Mouse (Mus musculus): Measurements from ENCODE around the gene Morc4. TPM values are rescaled to one million over a fixed set of nuclear protein-coding genes. Genes with fewer than 3 reads are reported as not detected.
A peak's percentile ranks its signal among the peaks of the same experiment; 100 is the strongest.

Gene Morc4
- polyA plus RNA-seq, 1 experiment from 2014 or later: 17.1 TPM

- no peak overlapping the region for H3K4me2 ChIP-seq (ENCODE audit: low read depth, low read length)
- WGBS: 85% methylated on average over 6 of the region's 6 CpGs
- H3K27me3 ChIP-seq (ENCODE audit: control insufficient read depth, insufficient read depth, low read length): no peaks in the 10 kb centered on the region
- no peak overlapping the region for H3K27ac ChIP-seq (ENCODE audit: low read length)
- H3K4me3 ChIP-seq (ENCODE audit: low read length): no peak overlapping the region
- H3K9me3 ChIP-seq (replicated peaks; ENCODE audit: control insufficient read depth, low read length): no peaks in the 10 kb centered on the region
- no peaks in the 10 kb centered on the region for H3K4me1 ChIP-seq (ENCODE audit: control insufficient read depth, insufficient read depth, low read length)
- ATAC-seq (replicated peaks; ENCODE audit: extremely low read depth, insufficient read depth, low FRiP score): no peak
- H3K9ac ChIP-seq (ENCODE audit: low read length): no peak overlapping the region
- no peaks in the 10 kb centered on the region for H3K36me3 ChIP-seq (ENCODE audit: control insufficient read depth, insufficient read depth)
Measured at GRCm38 (mm10) chrX:139796037-139796436, 75.4 kb downstream of the Morc4 start.

DNA sequence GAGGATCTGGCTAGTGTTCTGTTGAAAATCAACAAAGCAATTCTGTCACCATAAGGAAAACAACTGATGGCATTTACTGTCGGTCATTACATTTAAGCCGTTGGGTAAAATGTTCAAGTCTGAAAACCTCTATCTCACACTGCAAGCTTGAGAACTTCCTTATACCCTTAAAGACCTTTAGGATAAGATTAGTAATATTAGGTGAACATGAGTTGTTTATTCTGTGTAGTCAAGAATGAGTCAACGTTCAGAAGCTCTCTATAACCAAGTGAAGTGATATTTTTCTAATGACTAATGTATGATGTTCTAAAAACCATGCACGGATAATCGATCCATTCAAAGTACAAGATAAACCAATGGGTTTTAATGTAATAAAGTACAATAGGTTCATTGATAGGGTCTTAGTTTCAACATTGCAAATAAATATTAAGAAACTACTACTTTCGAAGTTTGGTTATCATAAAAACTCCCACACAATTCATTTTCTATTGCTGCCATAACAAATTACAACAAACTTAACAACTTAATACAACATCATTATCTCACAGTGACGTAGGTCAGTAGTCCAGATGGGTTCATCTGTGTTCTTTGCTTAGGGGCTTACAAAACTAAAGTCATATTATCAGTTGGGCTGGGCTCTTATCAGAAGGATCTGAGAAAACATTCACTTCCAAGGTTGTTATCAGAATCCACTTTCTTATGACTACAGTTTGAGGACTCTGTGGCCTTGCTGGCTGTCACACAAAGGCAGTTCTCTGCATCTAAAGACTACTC, 77.2 kb downstream of the Morc4 start:
- no peak overlapping the region for H3K4me3 ChIP-seq (ENCODE audit: low read length)
- H3K9me3 ChIP-seq (replicated peaks; ENCODE audit: control insufficient read depth, low read length): no peaks in the 10 kb centered on the region
- no peaks in the 10 kb centered on the region for H3K4me1 ChIP-seq (ENCODE audit: control insufficient read depth, insufficient read depth, low read length)
- 80% methylated on average over 7 of the region's 7 CpGs for WGBS
- H3K27ac ChIP-seq (ENCODE audit: low read length): no peak overlapping the region
- H3K9ac ChIP-seq (ENCODE audit: low read length): no peak overlapping the region
- no peaks in the 10 kb centered on the region for H3K36me3 ChIP-seq (ENCODE audit: control insufficient read depth, insufficient read depth)
- no peaks in the 10 kb centered on the region for H3K27me3 ChIP-seq (ENCODE audit: control insufficient read depth, insufficient read depth, low read length)
- no peak overlapping the region for H3K4me2 ChIP-seq (ENCODE audit: low read depth, low read length)
- no peak for ATAC-seq (replicated peaks; ENCODE audit: extremely low read depth, insufficient read depth, low FRiP score)

- Histone ChIP-seq H3K36me3 (ENCODE audit: control insufficient read depth, insufficient read depth) (no peaks in the 10 kb centered on the region), H3K9me3 (replicated peaks; ENCODE audit: control insufficient read depth, low read length) (no peaks in the 10 kb centered on the region), H3K4me2 (ENCODE audit: low read depth, low read length) (no peak overlapping the region), H3K9ac (ENCODE audit: low read length) (no peak overlapping the region), H3K27me3 (ENCODE audit: control insufficient read depth, insufficient read depth, low read length) (no peaks in the 10 kb centered on the region), H3K4me1 (ENCODE audit: control insufficient read depth, insufficient read depth, low read length) (no peaks in the 10 kb centered on the region), H3K4me3 (ENCODE audit: low read length) (no peak overlapping the region), H3K27ac (ENCODE audit: low read length) (no peak overlapping the region)
- peak; percentile 41; the same call in 1 of the 2 replicates for ATAC-seq (replicated peaks; ENCODE audit: extremely low read depth, insufficient read depth, low FRiP score)
- 27% methylated on average over 1 of the region's 1 CpGs for WGBS
Measured at GRCm38 (mm10) chrX:139785764-139786163, 85.7 kb downstream of the Morc4 start.

DNA sequence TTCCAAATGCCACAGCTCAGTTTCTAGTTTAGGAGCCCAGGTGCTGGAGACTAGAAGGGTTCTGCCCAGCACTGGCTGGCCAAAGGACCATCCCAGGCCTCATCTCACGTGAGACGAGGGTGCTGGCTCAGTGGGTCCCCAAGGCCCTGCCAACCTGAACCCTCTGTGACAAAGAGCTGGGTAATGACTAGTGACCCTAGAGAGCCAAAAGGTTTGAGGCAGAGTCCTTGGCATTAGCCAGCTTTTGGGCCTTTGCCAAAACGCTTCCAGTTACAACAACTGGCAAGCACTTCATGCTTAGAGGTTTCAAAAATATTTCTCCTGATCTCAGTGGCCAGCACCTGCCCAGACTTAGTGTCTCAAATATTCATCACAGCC, 88.4 kb downstream of the Morc4 start:
- no peaks in the 10 kb centered on the region for H3K27me3 ChIP-seq (ENCODE audit: control insufficient read depth, insufficient read depth, low read length)
- no peak overlapping the region for H3K4me2 ChIP-seq (ENCODE audit: low read depth, low read length)
- H3K9me3 ChIP-seq (replicated peaks; ENCODE audit: control insufficient read depth, low read length): no peaks in the 10 kb centered on the region
- no peak overlapping the region for H3K27ac ChIP-seq (ENCODE audit: low read length)
- H3K36me3 ChIP-seq (ENCODE audit: control insufficient read depth, insufficient read depth): no peaks in the 10 kb centered on the region
- no peak overlapping the region for H3K9ac ChIP-seq (ENCODE audit: low read length)
- no peaks in the 10 kb centered on the region for H3K4me1 ChIP-seq (ENCODE audit: control insufficient read depth, insufficient read depth, low read length)
- no peak for ATAC-seq (replicated peaks; ENCODE audit: extremely low read depth, insufficient read depth, low FRiP score)
- WGBS: 61% methylated on average over 3 of the region's 3 CpGs
- H3K4me3 ChIP-seq (ENCODE audit: low read length): no peak overlapping the region

- Histone ChIP-seq H3K4me1 (ENCODE audit: control insufficient read depth, insufficient read depth, low read length) (no peaks in the 10 kb centered on the region), H3K36me3 (ENCODE audit: control insufficient read depth, insufficient read depth) (no peaks in the 10 kb centered on the region), H3K27me3 (ENCODE audit: control insufficient read depth, insufficient read depth, low read length) (no peaks in the 10 kb centered on the region), H3K9ac (ENCODE audit: low read length) (no peak within 1 kb of the TSS), H3K27ac (ENCODE audit: low read length) (no peak within 1 kb of the TSS), H3K4me3 (ENCODE audit: low read length) (no peak within 1 kb of the TSS), H3K9me3 (replicated peaks; ENCODE audit: control insufficient read depth, low read length) (no peaks in the 10 kb centered on the region), H3K4me2 (ENCODE audit: low read depth, low read length) (no peak within 1 kb of the TSS)
- ATAC-seq (replicated peaks; ENCODE audit: extremely low read depth, insufficient read depth, low FRiP score): no peak
- 73% methylated on average over 6 of the region's 6 CpGs for WGBS
Measured at GRCm38 (mm10) chrX:139782278-139783044, 89.0 kb downstream of the Morc4 start, which contains the start of gene Ripply1. Ripply1 (minus strand) TSS chrX:139782353.

- no peaks in the 10 kb centered on the region for H3K36me3 ChIP-seq (ENCODE audit: control insufficient read depth, insufficient read depth)
- 71% methylated on average over 4 of the region's 4 CpGs for WGBS
- no peaks in the 10 kb centered on the region for H3K27me3 ChIP-seq (ENCODE audit: control insufficient read depth, insufficient read depth, low read length)
- no peak overlapping the region for H3K27ac ChIP-seq (ENCODE audit: low read length)
- H3K4me1 ChIP-seq (ENCODE audit: control insufficient read depth, insufficient read depth, low read length): no peaks in the 10 kb centered on the region
- H3K9me3 ChIP-seq (replicated peaks; ENCODE audit: control insufficient read depth, low read length): no peaks in the 10 kb centered on the region
- ATAC-seq (replicated peaks; ENCODE audit: extremely low read depth, insufficient read depth, low FRiP score): no peak
- H3K9ac ChIP-seq (ENCODE audit: low read length): no peak overlapping the region
- H3K4me3 ChIP-seq (ENCODE audit: low read length): no peak overlapping the region
- H3K4me2 ChIP-seq (ENCODE audit: low read depth, low read length): no peak overlapping the region
Measured at GRCm38 (mm10) chrX:139781563-139781962, 89.9 kb downstream of the Morc4 start.

- Histone ChIP-seq H3K36me3 (ENCODE audit: control insufficient read depth, insufficient read depth) (no peaks in the 10 kb centered on the region), H3K9me3 (replicated peaks; ENCODE audit: control insufficient read depth, low read length) (no peaks in the 10 kb centered on the region), H3K27ac (ENCODE audit: low read length) (no peak overlapping the region), H3K4me3 (ENCODE audit: low read length) (no peak overlapping the region), H3K4me1 (ENCODE audit: control insufficient read depth, insufficient read depth, low read length) (no peaks in the 10 kb centered on the region), H3K4me2 (ENCODE audit: low read depth, low read length) (no peak overlapping the region), H3K9ac (ENCODE audit: low read length) (no peak overlapping the region), H3K27me3 (ENCODE audit: control insufficient read depth, insufficient read depth, low read length) (no peaks in the 10 kb centered on the region)
- ATAC-seq (replicated peaks; ENCODE audit: extremely low read depth, insufficient read depth, low FRiP score): no peak
- WGBS: 28% methylated on average over 3 of the region's 3 CpGs
Measured at GRCm38 (mm10) chrX:139780988-139781387, 90.5 kb downstream of the Morc4 start.

GRCm38 (mm10) chrX:139779401-139779800, 92.1 kb downstream of the Morc4 start:
- Histone ChIP-seq H3K9me3 (replicated peaks; ENCODE audit: control insufficient read depth, low read length) (no peaks in the 10 kb centered on the region), H3K4me3 (ENCODE audit: low read length) (no peak overlapping the region), H3K4me2 (ENCODE audit: low read depth, low read length) (no peak overlapping the region), H3K27me3 (ENCODE audit: control insufficient read depth, insufficient read depth, low read length) (no peaks in the 10 kb centered on the region; the same call in 1 of the 2 replicates), H3K4me1 (ENCODE audit: control insufficient read depth, insufficient read depth, low read length) (no peaks in the 10 kb centered on the region), H3K9ac (ENCODE audit: low read length) (no peak overlapping the region), H3K36me3 (ENCODE audit: control insufficient read depth, insufficient read depth) (no peaks in the 10 kb centered on the region), H3K27ac (ENCODE audit: low read length) (no peak overlapping the region)
- WGBS: 64% methylated on average over 5 of the region's 5 CpGs
- ATAC-seq (replicated peaks; ENCODE audit: extremely low read depth, insufficient read depth, low FRiP score): no peak

GRCm38 (mm10) chrX:139778886-139779285, 92.6 kb downstream of the Morc4 start:
- no peak for ATAC-seq (replicated peaks; ENCODE audit: extremely low read depth, insufficient read depth, low FRiP score)
- WGBS: 45% methylated on average over 1 of the region's 1 CpGs
- Histone ChIP-seq H3K4me3 (ENCODE audit: low read length) (no peak overlapping the region), H3K9ac (ENCODE audit: low read length) (no peak overlapping the region), H3K27me3 (ENCODE audit: control insufficient read depth, insufficient read depth, low read length) (no peaks in the 10 kb centered on the region; the same call in 1 of the 2 replicates), H3K9me3 (replicated peaks; ENCODE audit: control insufficient read depth, low read length) (no peaks in the 10 kb centered on the region), H3K4me2 (ENCODE audit: low read depth, low read length) (no peak overlapping the region), H3K36me3 (ENCODE audit: control insufficient read depth, insufficient read depth) (no peaks in the 10 kb centered on the region), H3K4me1 (ENCODE audit: control insufficient read depth, insufficient read depth, low read length) (no peaks in the 10 kb centered on the region), H3K27ac (ENCODE audit: low read length) (no peak overlapping the region)

Measured in heart, embryonic 16.5 days (tissue).